Mouse (Mus musculus) liver, embryonic 13.5 days (tissue): ENCODE measurements at regions not wholly inside any gene's neighbourhood (a gene's known extent, or its start where the extent isn't known, plus 50 kb on each side); places are given as distances from the start of the nearest gene placed in this dataset.

Experiments
- ATAC-seq: fragments of 200-750 bp; cut with Nextera tagmentation; 2 replicates; pipeline ENCODE4 v1.8.0; 2017; ENCODE audit warnings: low read depth, mild to moderate bottlenecking, moderate number of reproducible peaks, moderate library complexity
- DNase-seq: peaks from one replicate; pipeline ENCODE4 v3.0.0; 2022
- H3K27ac ChIP-seq: fragments of 300-500 bp; sonication (generic); 2 replicates; pipeline ENCODE4 v1.5.1; 2015; ENCODE audit warnings: moderate library complexity, mild to moderate bottlenecking, inconsistent platforms
- H3K27me3 ChIP-seq: fragments of 300-500 bp; sonication (generic); 2 replicates; pipeline ENCODE4 v1.6.1; 2015; ENCODE audit warnings: mild to moderate bottlenecking, inconsistent platforms
- H3K36me3 ChIP-seq: fragments of 300-500 bp; sonication (generic); 2 replicates; pipeline ENCODE4 v1.6.1; 2015; ENCODE audit warnings: mild to moderate bottlenecking, inconsistent platforms
- H3K4me1 ChIP-seq: fragments of 300-500 bp; sonication (generic); replicated peaks from 2 replicates; pipeline ENCODE4 v1.6.1; 2015; ENCODE audit warnings: inconsistent platforms
- H3K4me2 ChIP-seq: fragments of 300-500 bp; sonication (generic); 2 replicates; pipeline ENCODE4 v1.6.1; 2015; ENCODE audit warnings: inconsistent platforms, mild to moderate bottlenecking, moderate library complexity
- H3K4me3 ChIP-seq: fragments of 300-500 bp; sonication (generic); replicated peaks from 2 replicates; pipeline ENCODE4 v1.5.1; 2015; ENCODE audit warnings: mild to moderate bottlenecking, inconsistent platforms
- H3K9ac ChIP-seq: fragments of 300-500 bp; sonication (generic); 2 replicates; pipeline ENCODE4 v1.6.1; 2015; ENCODE audit warnings: mild to moderate bottlenecking, inconsistent platforms
- H3K9me3 ChIP-seq: fragments of 300-500 bp; sonication (generic); replicated peaks from 2 replicates; pipeline ENCODE4 v1.6.1; 2016; ENCODE audit warnings: inconsistent platforms
- WGBS: fragments of 180-500 bp; shearing (Covaris S2); methylation state at CpG from one replicate; pipeline ENCODE4 v1.1.7; 2015; ENCODE audit not compliant: insufficient replicate concordance; 5-methylcytosine and 5-hydroxymethylcytosine counted together

DNA sequence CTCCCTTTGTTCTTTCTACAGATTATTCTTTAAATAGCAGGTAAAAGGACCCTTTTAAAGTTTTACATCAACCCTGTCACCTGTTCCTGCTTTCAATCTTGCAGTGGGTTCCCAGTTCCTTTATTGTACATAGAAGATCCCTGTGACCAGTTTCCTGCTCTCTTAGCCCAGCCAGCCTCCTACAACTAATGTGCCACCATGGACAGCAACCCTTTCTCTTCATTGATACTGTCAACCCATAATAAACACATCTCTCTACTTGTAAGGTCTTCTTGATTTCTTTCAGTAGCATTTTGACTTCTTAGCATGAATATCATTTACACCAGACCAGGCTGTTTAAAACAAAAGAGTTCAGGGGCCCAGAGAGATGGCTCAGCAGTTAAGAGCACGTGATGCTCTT, 124.2 kb upstream of the Xpo1 start:
- no peak for DNase-seq

DNA sequence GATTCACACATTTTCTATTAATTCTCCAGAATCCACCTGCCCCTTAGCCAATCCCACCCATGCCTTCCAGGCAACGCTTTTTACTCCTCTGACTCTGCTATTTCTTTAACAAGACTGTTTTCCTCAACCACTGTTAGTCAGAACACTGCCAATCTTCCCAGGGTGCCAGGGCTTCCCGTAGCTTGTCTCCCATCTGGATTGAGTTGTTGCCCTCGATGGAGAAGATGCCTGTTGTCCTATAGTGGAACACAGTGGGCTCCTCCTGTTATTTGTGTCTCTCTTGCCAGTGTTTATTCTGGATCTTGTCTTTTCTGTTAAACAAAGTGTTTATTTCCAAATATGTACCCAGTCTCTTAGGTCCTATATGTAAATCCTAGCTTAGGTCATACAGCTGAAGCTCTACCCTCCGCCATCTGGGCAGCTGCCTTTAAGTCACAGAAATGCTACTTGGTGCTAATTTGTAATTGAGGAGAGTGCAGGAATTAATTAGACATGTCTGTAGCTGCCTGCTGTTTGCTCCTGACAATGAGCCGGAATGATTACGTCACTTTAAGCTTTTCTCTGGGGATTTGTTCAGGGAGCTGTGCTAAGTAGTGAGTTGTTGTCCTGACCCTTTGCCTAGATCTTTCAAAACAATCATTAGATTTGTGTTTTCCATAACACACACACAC, 115.3 kb upstream of the Xpo1 start:
- DNase-seq: no peak
- H3K27me3 ChIP-seq: no peaks in the 10 kb centered on the region
- no peaks in the 10 kb centered on the region for H3K36me3 ChIP-seq
- no peak for ATAC-seq
- H3K4me2 ChIP-seq: no peak overlapping the region
- no peak overlapping the region for H3K27ac ChIP-seq
- 65% methylated on average over 6 of the region's 6 CpGs for WGBS
- H3K4me1 ChIP-seq: no peaks in the 10 kb centered on the region
- H3K9me3 ChIP-seq: no peaks in the 10 kb centered on the region; the same call in 1 of the 2 replicates
- no peak overlapping the region for H3K9ac ChIP-seq
- H3K4me3 ChIP-seq: no peak overlapping the region

More for the DNA sequence above, 124.2 kb upstream of the Xpo1 start:
- Histone ChIP-seq H3K4me2 (no peak overlapping the region), H3K4me3 (no peak overlapping the region), H3K27ac (no peak overlapping the region), H3K27me3 (no peaks in the 10 kb centered on the region), H3K4me1 (no peaks in the 10 kb centered on the region), H3K36me3 (no peaks in the 10 kb centered on the region), H3K9me3 (no peaks in the 10 kb centered on the region), H3K9ac (no peak overlapping the region)
- no peak for ATAC-seq
- 41% methylated on average over 1 of the region's 1 CpGs for WGBS

DNA sequence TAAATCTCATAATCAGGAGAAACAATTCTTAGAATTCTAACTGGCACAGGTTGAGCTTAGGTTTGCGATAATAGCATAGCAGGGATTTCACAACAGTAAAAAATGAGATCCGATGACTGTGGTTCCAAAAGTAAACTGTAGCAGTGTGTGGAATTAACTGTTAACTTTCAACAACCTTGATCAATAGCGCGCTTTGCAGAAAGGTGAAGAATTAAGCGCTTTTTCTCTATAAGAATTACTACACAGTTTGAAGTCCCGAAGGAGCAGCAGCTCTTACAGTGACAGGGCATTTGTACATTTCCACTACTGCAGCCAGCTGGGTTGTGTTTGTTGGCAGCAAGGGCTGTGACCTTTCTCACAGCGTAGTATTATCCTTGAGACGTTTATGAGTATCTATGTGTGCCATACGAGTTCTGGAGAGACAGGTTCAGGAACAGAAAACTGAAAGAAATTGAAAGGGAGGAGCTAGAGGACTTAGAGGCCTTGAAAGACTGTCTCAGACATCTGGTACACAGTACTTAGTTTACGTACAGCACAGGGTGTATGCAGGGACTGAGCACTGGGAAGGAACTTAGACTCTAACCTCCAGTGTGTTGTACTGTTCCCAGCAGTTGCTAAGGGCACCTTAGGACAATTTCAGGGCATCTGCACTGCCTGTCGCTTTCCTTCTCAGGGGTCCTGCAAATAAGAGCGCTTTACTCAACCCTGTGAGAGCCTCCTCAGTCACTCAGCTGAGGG, 114.6 kb upstream of the Xpo1 start:
- Histone ChIP-seq H3K27ac (no peak overlapping the region), H3K4me3 (no peak overlapping the region), H3K9me3 (no peaks in the 10 kb centered on the region; the same call in 1 of the 2 replicates), H3K4me2 (no peak overlapping the region), H3K36me3 (no peaks in the 10 kb centered on the region), H3K4me1 (no peaks in the 10 kb centered on the region), H3K27me3 (no peaks in the 10 kb centered on the region), H3K9ac (no peak overlapping the region)
- DNase-seq (no peak), ATAC-seq (no peak; the same call in 1 of the 2 replicates)
- WGBS: 66% methylated on average over 12 of the region's 12 CpGs

DNA sequence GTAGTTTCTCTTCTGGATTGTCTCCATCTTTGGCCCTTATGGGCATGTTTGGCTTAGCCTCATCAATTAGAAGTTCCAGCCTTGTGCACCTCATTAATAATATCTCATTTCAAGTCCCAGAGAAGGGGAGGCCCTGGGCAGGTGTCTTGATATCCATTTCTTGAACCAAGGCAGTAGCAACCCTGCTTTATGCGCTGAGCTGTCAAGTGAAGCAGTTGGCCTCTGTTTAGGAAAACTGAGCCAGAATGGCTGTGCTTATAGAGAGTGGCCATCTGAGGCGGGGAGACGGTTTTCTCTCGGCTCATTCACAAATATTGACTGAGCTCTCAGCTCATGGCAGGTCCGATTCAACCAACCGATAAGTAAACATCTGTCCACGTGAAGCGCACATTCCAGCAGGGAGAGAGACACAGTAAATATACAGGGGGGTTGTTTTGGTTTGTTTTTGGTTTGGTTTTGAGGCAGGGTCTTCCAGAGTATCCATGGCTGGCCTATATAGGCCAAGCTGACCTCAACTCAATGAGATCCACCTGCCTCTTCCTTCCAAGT, 107.7 kb upstream of the Xpo1 start:
- no peaks in the 10 kb centered on the region for H3K36me3 ChIP-seq
- ATAC-seq: peak; percentile 69
- no peaks in the 10 kb centered on the region for H3K27me3 ChIP-seq
- H3K9ac ChIP-seq: no peak overlapping the region
- H3K4me1 ChIP-seq: 0 out of 2 replicates have a peak, but pooled peaks cover 5% of the 10 kb centered on the region
- no peak overlapping the region for H3K4me3 ChIP-seq
- WGBS: 72% methylated on average over 8 of the region's 8 CpGs
- H3K9me3 ChIP-seq: no peaks in the 10 kb centered on the region
- no peak overlapping the region for H3K4me2 ChIP-seq
- no peak for DNase-seq
- H3K27ac ChIP-seq: peak overlapping the region; percentile 64; the same call in 1 of the 2 replicates

DNA sequence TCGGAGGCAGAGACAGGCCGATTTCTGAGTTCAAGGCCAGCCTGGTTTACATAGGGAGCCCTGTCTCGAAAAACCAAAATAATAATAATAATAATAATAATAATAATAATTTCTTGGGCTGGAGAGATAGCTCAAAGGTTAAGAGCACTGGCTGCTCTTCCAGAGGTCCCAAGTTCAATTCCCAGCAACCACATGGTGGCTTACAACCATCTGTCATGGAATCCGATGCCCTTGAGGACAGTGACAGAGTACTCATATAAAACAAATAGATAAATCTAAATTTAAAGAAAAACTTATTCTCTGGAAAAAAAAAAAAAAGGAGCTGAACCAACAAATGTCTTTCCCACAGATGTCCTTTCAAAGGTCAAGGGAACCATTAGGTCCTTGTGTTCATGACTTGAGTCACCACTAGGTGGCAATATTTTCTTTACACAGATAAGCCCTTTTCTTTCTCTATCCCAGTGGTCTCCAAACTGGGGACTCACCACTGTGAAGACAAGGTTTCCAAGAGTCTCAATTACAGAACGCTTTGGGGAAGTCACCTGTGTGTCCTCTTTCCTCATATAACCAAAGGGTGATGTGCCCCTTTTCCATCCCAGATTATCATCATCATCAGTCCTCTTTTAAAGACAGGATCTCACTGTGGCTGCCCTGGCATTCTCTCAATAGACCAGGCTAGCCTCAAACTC, 106.1 kb upstream of the Xpo1 start:
- no peak overlapping the region for H3K4me3 ChIP-seq
- DNase-seq (peak; percentile 22), ATAC-seq (no peak)
- 58% methylated on average over 5 of the region's 5 CpGs for WGBS
- 0 out of 2 replicates have a peak, but pooled peaks cover 5% of the 10 kb centered on the region for H3K4me1 ChIP-seq
- no peak overlapping the region for H3K4me2 ChIP-seq
- H3K27ac ChIP-seq: no peak overlapping the region
- no peak overlapping the region for H3K9ac ChIP-seq
- H3K36me3 ChIP-seq: no peaks in the 10 kb centered on the region
- no peaks in the 10 kb centered on the region for H3K27me3 ChIP-seq
- H3K9me3 ChIP-seq: no peaks in the 10 kb centered on the region

DNA sequence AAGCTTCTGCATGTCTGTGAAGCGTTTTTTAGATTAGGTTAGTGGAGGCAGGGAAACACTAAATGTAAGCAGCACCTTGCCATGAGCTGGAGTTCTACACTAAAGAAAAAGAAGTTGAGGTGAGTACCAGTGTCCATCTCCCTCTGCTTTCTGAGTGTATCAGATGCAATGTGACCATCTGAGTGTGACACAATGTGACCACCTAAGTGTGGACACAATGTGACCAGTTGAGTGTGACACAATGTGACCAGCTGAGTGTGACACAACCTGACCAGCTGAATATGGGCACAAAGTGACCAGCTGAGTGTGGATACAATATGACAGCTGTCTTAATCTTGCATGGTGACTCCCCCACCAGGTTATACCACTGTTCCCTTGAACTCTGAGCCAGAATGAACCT, 101.0 kb upstream of the Xpo1 start:
- 0 out of 2 replicates have a peak, but pooled peaks cover 5% of the 10 kb centered on the region for H3K4me1 ChIP-seq
- 44% methylated on average over 1 of the region's 1 CpGs for WGBS
- no peak overlapping the region for H3K27ac ChIP-seq
- H3K36me3 ChIP-seq: no peaks in the 10 kb centered on the region
- no peaks in the 10 kb centered on the region for H3K27me3 ChIP-seq
- H3K9me3 ChIP-seq: no peaks in the 10 kb centered on the region
- no peak overlapping the region for H3K4me3 ChIP-seq
- ATAC-seq: no peak
- no peak overlapping the region for H3K4me2 ChIP-seq
- H3K9ac ChIP-seq: no peak overlapping the region
- DNase-seq: no peak

DNA sequence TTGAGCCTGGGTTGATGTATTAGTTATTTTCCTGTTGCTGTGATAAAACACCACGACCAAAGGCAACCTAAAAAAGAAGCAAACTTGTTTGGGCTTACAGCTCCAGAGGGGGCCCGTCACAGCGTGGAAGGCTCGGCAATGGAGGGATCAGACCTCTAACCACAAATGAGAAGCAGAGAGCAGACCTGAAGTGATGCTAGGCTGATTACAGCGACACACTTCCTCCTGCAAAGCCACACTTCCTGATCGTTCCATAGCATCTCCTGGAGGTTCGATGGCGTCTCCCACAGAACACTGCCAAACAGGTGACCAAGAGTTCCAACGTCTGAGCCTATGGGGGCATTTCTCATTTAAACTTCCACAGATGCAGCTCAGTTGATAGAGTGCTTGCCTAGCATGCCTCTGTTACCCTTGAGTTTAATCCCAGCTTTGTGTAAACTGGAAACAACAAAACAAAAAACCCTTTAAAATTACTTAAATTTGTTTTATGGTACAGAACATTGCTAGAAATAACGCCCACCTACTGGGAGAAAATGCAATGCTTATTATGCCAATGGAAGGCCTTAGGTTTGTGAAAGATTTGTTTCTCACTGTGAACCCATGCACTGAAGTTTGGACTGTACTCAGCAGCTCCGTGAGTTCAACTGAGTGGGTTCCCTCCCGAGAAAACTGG, 87.2 kb upstream of the Xpo1 start:
- WGBS: 23% methylated on average over 12 of the region's 12 CpGs
- H3K4me2 ChIP-seq: no peak overlapping the region

DNA sequence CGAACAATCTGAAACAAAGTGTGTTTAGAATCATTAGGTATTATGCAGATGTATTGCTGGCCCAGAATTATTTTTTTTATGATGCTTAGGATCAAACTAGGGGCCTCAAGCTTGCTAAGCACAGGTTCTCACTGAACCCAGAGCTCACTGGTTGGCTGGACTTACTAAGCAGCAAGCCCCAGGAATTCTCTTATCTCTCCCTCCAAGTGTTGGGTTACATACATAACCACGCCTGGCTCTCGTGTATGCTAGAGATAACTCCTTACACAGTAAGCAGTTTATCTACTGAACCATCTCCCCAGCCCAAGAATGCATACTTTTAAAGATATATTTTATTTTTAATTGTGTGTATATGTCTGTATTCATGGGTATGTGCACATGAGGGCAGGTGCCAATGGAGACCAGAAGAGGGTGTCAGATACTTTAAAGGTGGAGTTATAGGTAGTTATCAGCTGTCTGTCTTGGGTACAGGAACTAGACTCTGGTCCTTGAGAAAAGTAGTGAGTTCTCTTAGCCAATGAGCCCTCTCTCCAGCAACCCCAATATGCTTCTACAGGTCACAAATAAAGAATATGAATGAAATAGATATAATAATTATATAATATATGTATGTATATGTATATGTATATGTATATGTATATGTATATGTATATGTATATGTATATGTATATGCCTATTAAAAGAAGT, 86.0 kb upstream of the Xpo1 start:
- Histone ChIP-seq H3K4me2 (peak overlapping the region; percentile 43), H3K4me3 (no peak overlapping the region), H3K27me3 (no peaks in the 10 kb centered on the region), H3K4me1 (peaks cover 54% of the 10 kb centered on the region), H3K9me3 (no peaks in the 10 kb centered on the region), H3K9ac (peak overlapping the region; percentile 37), H3K27ac (peak overlapping the region; percentile 82), H3K36me3 (no peaks in the 10 kb centered on the region)
- DNase-seq: peak; percentile 72
- peak; percentile 99 for ATAC-seq
- 22% methylated on average over 3 of the region's 3 CpGs for WGBS

More for the DNA sequence above, 87.2 kb upstream of the Xpo1 start:
- no peak for ATAC-seq
- H3K4me3 ChIP-seq: no peak overlapping the region
- H3K4me1 ChIP-seq: peaks cover 54% of the 10 kb centered on the region
- no peaks in the 10 kb centered on the region for H3K36me3 ChIP-seq
- H3K27me3 ChIP-seq: no peaks in the 10 kb centered on the region
- peak overlapping the region; percentile 65 for H3K27ac ChIP-seq
- H3K9ac ChIP-seq: no peak overlapping the region
- DNase-seq: peak; percentile 2
- H3K9me3 ChIP-seq: no peaks in the 10 kb centered on the region

DNA sequence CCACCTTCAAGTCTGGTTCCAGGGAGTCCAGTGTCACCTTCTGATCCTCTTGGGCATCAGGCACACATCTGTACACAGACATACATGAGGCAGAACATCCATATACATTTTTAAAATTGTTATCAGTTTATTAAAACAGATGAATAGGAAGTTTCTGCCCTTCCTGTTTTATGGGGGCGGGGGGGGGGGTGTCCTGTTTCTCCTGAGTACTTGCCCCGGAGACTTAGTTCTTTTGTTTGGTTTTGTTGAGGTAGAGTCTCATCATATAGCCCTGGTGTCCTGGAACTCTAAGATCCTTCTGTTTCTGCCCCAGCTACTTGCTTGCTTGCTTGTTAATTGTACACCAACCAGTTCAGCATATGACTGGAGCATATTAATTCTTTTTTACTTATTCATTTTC, 85.0 kb upstream of the Xpo1 start:
- H3K4me1 ChIP-seq: peaks cover 54% of the 10 kb centered on the region
- no peak overlapping the region for H3K4me3 ChIP-seq
- H3K9ac ChIP-seq: peak overlapping the region; percentile 36; the same call in 1 of the 2 replicates
- peak overlapping the region; percentile 79 for H3K27ac ChIP-seq
- no peaks in the 10 kb centered on the region for H3K27me3 ChIP-seq
- H3K4me2 ChIP-seq: no peak overlapping the region
- no peaks in the 10 kb centered on the region for H3K36me3 ChIP-seq
- no peaks in the 10 kb centered on the region for H3K9me3 ChIP-seq
- WGBS: 19% methylated on average over 2 of the region's 2 CpGs
- DNase-seq (no peak), ATAC-seq (no peak)

DNA sequence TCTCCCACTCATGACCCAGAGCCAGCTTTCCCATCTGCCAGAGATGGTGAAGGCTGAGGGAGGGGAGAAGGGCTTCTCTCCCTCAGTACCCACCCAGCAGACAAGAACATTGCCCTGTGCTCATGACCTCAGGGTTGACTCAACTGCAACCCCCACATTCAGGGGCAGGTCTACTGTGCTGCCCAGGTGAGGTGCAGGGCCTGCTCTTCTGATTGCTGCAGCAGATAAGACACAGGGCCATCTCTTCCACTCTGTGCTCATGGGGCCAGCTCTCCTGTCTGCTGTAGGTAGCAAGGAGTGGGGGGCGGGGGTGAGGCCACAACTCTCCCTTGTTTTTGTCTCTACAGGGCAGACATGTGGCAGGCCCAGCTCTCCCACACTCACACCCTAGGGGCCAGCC, 84.1 kb upstream of the Xpo1 start:
- Histone ChIP-seq H3K4me1 (peaks cover 54% of the 10 kb centered on the region), H3K36me3 (no peaks in the 10 kb centered on the region), H3K27me3 (no peaks in the 10 kb centered on the region), H3K4me2 (no peak overlapping the region), H3K27ac (peak overlapping the region; percentile 79), H3K4me3 (no peak overlapping the region), H3K9ac (no peak overlapping the region), H3K9me3 (no peaks in the 10 kb centered on the region)
- ATAC-seq (0 out of 2 replicates have a peak, but pooled peaks have one; percentile 2), DNase-seq (no peak)
- whole genome bisulfite sequencing: 78% methylated on average over 1 of the region's 1 CpGs
